10 mouse cellular contexts compared by ENCODE assay signal in the genomic region with DNA sequence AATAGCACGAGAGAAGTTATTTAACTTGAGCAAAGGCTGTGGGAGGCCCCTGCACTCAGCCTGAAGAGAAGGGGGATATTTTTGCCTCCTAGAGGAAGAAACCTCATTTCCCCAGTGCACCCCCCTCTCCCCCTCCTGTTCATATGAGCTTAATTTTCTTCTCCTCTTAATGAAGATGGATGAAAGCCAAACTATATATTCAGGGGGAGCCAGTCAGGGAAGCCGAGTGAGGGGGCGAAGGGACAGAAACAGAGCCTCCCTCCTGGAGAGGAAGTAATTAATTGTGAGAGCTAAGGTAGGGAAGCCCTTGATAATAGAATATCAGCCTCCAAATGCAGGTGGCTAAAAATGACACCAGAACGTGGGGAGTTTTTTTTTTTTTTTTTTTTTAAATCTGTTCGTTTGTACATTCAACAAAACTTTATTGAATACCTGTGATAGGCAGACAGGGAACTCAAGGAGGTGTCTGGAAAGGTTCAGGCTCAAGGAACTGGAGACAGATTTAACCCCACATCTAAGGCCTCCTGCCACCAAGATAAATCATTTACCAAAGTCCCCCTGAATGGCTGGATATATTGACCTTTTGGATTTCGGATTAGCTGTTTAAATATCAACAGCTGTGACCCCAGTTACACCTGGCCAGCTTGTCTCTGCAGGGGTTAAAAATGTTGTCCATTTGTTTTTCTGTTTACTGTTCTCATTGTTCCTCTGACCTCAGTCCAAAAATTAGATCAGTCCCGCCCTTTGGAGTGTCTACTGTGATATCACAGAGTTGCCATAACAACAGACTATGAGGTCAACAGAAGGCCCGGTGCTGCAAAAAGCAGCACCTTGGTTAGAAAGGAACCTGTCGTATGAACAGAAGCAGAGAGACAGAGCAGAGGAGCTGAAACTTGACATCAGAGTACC. TPM values are rescaled to one million over a fixed set of nuclear protein-coding genes. Genes with fewer than 3 reads are reported as not detected.
DNase-seq lines count a peak whose midpoint lies in the region; ATAC-seq and TF ChIP-seq lines count a peak whose summit lies in the region.
"Had no signal": no experiment of that assay in that cellular context is flagged by ENCODE, and none has a peak within 500 bp of the region (broad histone marks: within the 10 kb centered on the region; RNA-seq: fewer than 3 reads in every experiment).

No protein-coding gene starts in this region.

- no peaks in the 10 kb centered on the region for H3K27me3 ChIP-seq in midbrain, embryonic 13.5 days
- H3K27me3 ChIP-seq in midbrain, embryonic 11.5 days (ENCODE audit: control insufficient read depth, insufficient read depth, low read length) = no peaks in the 10 kb centered on the region
- no peaks in the 10 kb centered on the region for H3K27me3 ChIP-seq in stomach, postnatal 0 days (ENCODE audit: control insufficient read depth, insufficient read depth, low read length)

- WGBS in midbrain, embryonic 13.5 days = 48% methylated on average over 9 of the region's 9 CpGs
- 60% methylated on average over 9 of the region's 9 CpGs for WGBS in midbrain, embryonic 11.5 days
- 30% methylated on average over 9 of the region's 9 CpGs for WGBS in stomach, postnatal 0 days

- peaks cover 5% of the 10 kb centered on the region for H3K36me3 ChIP-seq in midbrain, embryonic 13.5 days
- peaks cover 2% of the 10 kb centered on the region; the same call in 1 of the 2 replicates for H3K36me3 ChIP-seq in midbrain, embryonic 11.5 days (ENCODE audit: control insufficient read depth, insufficient read depth, low read length)
- H3K36me3 ChIP-seq in stomach, postnatal 0 days (ENCODE audit: control insufficient read depth, insufficient read depth, low read length) = 0 out of 2 replicates have a peak, but pooled peaks cover under 1% of the 10 kb centered on the region

- no peak for DNase-seq in midbrain, embryonic 11.5 days (ENCODE audit: low spot score, missing footprints)
- DNase-seq in heart, postnatal 10 days = peak; percentile 54 to 61
- peak; percentile 15 for DNase-seq in kidney, postnatal 10 days
- no peak for DNase-seq in stomach, postnatal 0 days (ENCODE audit: low spot score)
- no peak for DNase-seq in adrenal gland, adult 8-10 months
- DNase-seq: embryo, embryonic 11 days; right cerebral cortex, postnatal 14 days had no signal

- H3K4me3 ChIP-seq in midbrain, embryonic 13.5 days (replicated peaks) = no peak overlapping the region
- H3K4me3 ChIP-seq in midbrain, embryonic 11.5 days (ENCODE audit: low read depth, low read length) = no peak overlapping the region
- no peak overlapping the region for H3K4me3 ChIP-seq in stomach, postnatal 0 days (ENCODE audit: low read depth, low read length)

- H3K9me3 ChIP-seq in midbrain, embryonic 13.5 days = no peaks in the 10 kb centered on the region
- no peaks in the 10 kb centered on the region for H3K9me3 ChIP-seq in midbrain, embryonic 11.5 days (ENCODE audit: control insufficient read depth, low read length)
- H3K9me3 ChIP-seq in stomach, postnatal 0 days (ENCODE audit: control insufficient read depth, low read length) = no peaks in the 10 kb centered on the region

- H3K9ac ChIP-seq in midbrain, embryonic 13.5 days (replicated peaks) = 0 out of 2 replicates have a peak overlapping the region, but pooled peaks have one; percentile 44
- H3K9ac ChIP-seq in midbrain, embryonic 11.5 days (ENCODE audit: low read length) = no peak overlapping the region
- no peak overlapping the region for H3K9ac ChIP-seq in stomach, postnatal 0 days (ENCODE audit: low read length)

- H3K27ac ChIP-seq in midbrain, embryonic 13.5 days = peak overlapping the region; percentile 51; the same call in 1 of the 2 replicates
- no peak overlapping the region for H3K27ac ChIP-seq in midbrain, embryonic 11.5 days (ENCODE audit: low read depth, low read length)
- peak overlapping the region; percentile 81 for H3K27ac ChIP-seq in stomach, postnatal 0 days (replicated peaks)
- H3K27ac ChIP-seq: macrophage had no signal

- no peak for TF ChIP-seq EP300 in stomach, postnatal 0 days (optimal IDR thresholded peaks at IDR 0.05)

- peaks cover 83% of the 10 kb centered on the region for H3K4me1 ChIP-seq in midbrain, embryonic 13.5 days (replicated peaks)
- H3K4me1 ChIP-seq in midbrain, embryonic 11.5 days (ENCODE audit: control insufficient read depth, insufficient read depth, low read length) = peaks cover 21% of the 10 kb centered on the region
- H3K4me1 ChIP-seq in stomach, postnatal 0 days (replicated peaks; ENCODE audit: control insufficient read depth, insufficient read depth) = peaks cover 31% of the 10 kb centered on the region

- no peak for TF ChIP-seq CTCF in stomach, postnatal 0 days (IDR thresholded peaks at IDR 0.05; ENCODE audit: low read depth)

- no peak overlapping the region for H3K4me2 ChIP-seq in midbrain, embryonic 13.5 days (replicated peaks)
- no peak overlapping the region for H3K4me2 ChIP-seq in midbrain, embryonic 11.5 days
- peak overlapping the region; percentile 33 for H3K4me2 ChIP-seq in stomach, postnatal 0 days (replicated peaks; ENCODE audit: low read depth)

- intact Hi-C loops in heart, postnatal 10 days (cut with DNase I) = loop anchor here (2.0 kb wide), 1 partner anchor 28 kb away; no protein-coding TSS in a partner anchor

- ATAC-seq in midbrain, embryonic 13.5 days = 0 out of 2 replicates have a peak, but pooled peaks have one; percentile 17
- no peak for ATAC-seq in midbrain, embryonic 11.5 days (ENCODE audit: low FRiP score)
- peak; percentile 19; the same call in 1 of the 2 replicates for ATAC-seq in stomach, postnatal 0 days (ENCODE audit: low FRiP score, low TSS enrichment)
- no peak for ATAC-seq in cerebellum, adult (ENCODE audit: insufficient number of reproducible peaks, low FRiP score, low TSS enrichment)

RNA-seq across cellular contexts. Expression of a gene that starts 54.5 kb away (rescaled TPM):
- polyA plus RNA-seq in midbrain, embryonic 13.5 days (2015; fragmentation: Nextera tagmentation; extraction: Ambion mirVana) = not detected in 2 replicates
- not detected in 2 replicates for polyA plus RNA-seq in midbrain, embryonic 11.5 days (2014; fragmentation: Nextera tagmentation; extraction: Ambion mirVana)
- not detected for total RNA-seq in heart, postnatal 10 days (2021)
- polyA plus RNA-seq in stomach, postnatal 0 days (2015; fragmentation: Nextera tagmentation; extraction: Ambion mirVana) = 7.6 and 10.8 TPM in 2 replicates
- total RNA-seq in adrenal gland, adult 8-10 months (2022) = 1 to 10 TPM in 2 of 4 experiments, not detected in 2; 1.2 to 1.9 TPM
- polyA plus RNA-seq: macrophage had no signal

Comparison
In these comparisons a context has a peak if more than half of its experiments do, and no peak if none do; other contexts are left out.
1. ATAC-seq: peak in midbrain, embryonic 13.5 days (single experiment) and stomach, postnatal 0 days (single experiment); none in midbrain, embryonic 11.5 days (single experiment) and cerebellum, adult (single experiment).
2. DNase-seq: peak in heart, postnatal 10 days (2 of 2) and kidney, postnatal 10 days (single experiment); none in midbrain, embryonic 11.5 days (single experiment), stomach, postnatal 0 days (single experiment) and adrenal gland, adult 8-10 months (single experiment).